In genomic region chr5:23419616-23420170, GRCm38 (mm10) we compare ENCODE assay signal across 9 mouse cellular contexts. TPM values are rescaled to one million over a fixed set of nuclear protein-coding genes. Genes with fewer than 3 reads are reported as not detected.
DNase-seq lines count a peak whose midpoint lies in the region; ATAC-seq and TF ChIP-seq lines count a peak whose summit lies in the region.
"Had no signal": no experiment of that assay in that cellular context is flagged by ENCODE, and none has a peak within 500 bp of the region (broad histone marks: within the 10 kb centered on the region; RNA-seq: fewer than 3 reads in every experiment).

No protein-coding gene starts in this region.

- H3K9me3 ChIP-seq in E14TG2a.4 (ENCODE audit: low read length) = no peaks in the 10 kb centered on the region
- H3K9me3 ChIP-seq in hindbrain, embryonic 11.5 days (ENCODE audit: control insufficient read depth, low read length) = no peaks in the 10 kb centered on the region

- intact Hi-C loops in heart, adult 2 months (cut with DNase I) = loop anchor here (5.0 kb wide), 2 partner anchors 53 to 238 kb away; no protein-coding TSS in a partner anchor
- intact Hi-C loops in heart, postnatal 25 days (cut with DNase I) = loop anchor here (1.0 to 10.0 kb wide), 4 partner anchors 11 to 235 kb away; no protein-coding TSS in a partner anchor

- 0 out of 2 replicates have a peak, but pooled peaks have one; percentile 5 for TF ChIP-seq POLR2A in heart, adult 2 months (IDR thresholded peaks at IDR 0.05; ENCODE audit: insufficient read depth, low read depth, low read length)
- no peak for TF ChIP-seq POLR2A in thymus, adult 2 months (IDR thresholded peaks at IDR 0.05; ENCODE audit: control insufficient read depth, extremely low read depth, insufficient read depth, low read length, poor library complexity)

- H3K79me2 ChIP-seq in heart, adult 2 months (replicated peaks; ENCODE audit: control insufficient read depth, insufficient read depth, low read length) = peaks cover 6% of the 10 kb centered on the region; the same call in 1 of the 2 replicates
- H3K79me2 ChIP-seq in macrophage (ENCODE audit: inconsistent target) = peaks cover 90% of the 10 kb centered on the region

- peak overlapping the region; percentile 69; the same call in 1 of the 2 replicates for H3K4me3 ChIP-seq in heart, adult 2 months
- peak overlapping the region; percentile 80; the same call in 1 of the 2 replicates for H3K4me3 ChIP-seq in E14TG2a.4 (replicated peaks; ENCODE audit: low read length)
- H3K4me3 ChIP-seq in hindbrain, embryonic 11.5 days (ENCODE audit: low read depth, low read length) = no peak overlapping the region
- H3K4me3 ChIP-seq in macrophage (ENCODE audit: inconsistent target) = no peak overlapping the region
- no peak overlapping the region for H3K4me3 ChIP-seq in thymus, adult 2 months (ENCODE audit: control insufficient read depth, insufficient read depth, low read length)

- H3K27ac ChIP-seq in heart, adult 2 months = peak overlapping the region; percentile 97
- no peak overlapping the region for H3K27ac ChIP-seq in hindbrain, embryonic 11.5 days (ENCODE audit: low read depth, low read length)
- peak overlapping the region; percentile 87; the same call in 1 of the 2 replicates for H3K27ac ChIP-seq in macrophage
- H3K27ac ChIP-seq in thymus, adult 2 months (ENCODE audit: control insufficient read depth, insufficient read depth, low read length) = no peak overlapping the region

- peak overlapping the region; percentile 37; the same call in 1 of the 2 replicates for H3K9ac ChIP-seq in heart, adult 2 months (ENCODE audit: low read depth, low read length)
- no peak overlapping the region for H3K9ac ChIP-seq in hindbrain, embryonic 11.5 days (ENCODE audit: low read depth, low read length)

- H3K27me3 ChIP-seq in heart, adult 2 months (ENCODE audit: control insufficient read depth, insufficient read depth, low read length) = no peaks in the 10 kb centered on the region
- no peaks in the 10 kb centered on the region for H3K27me3 ChIP-seq in E14TG2a.4 (ENCODE audit: insufficient read depth, low read length)
- H3K27me3 ChIP-seq in hindbrain, embryonic 11.5 days (ENCODE audit: control insufficient read depth, insufficient read depth, low read length) = no peaks in the 10 kb centered on the region
- no peaks in the 10 kb centered on the region for H3K27me3 ChIP-seq in thymus, adult 2 months (ENCODE audit: control insufficient read depth, insufficient read depth, low read length)

- peak in 1 of 2 experiments; percentile 9 for DNase-seq in heart, adult 2 months
- no peak for DNase-seq in heart, postnatal 25 days (ENCODE audit: low spot score)
- no peak for DNase-seq in hindbrain, embryonic 11.5 days (ENCODE audit: low spot score)
- no peak for DNase-seq in cerebellum, postnatal 25 days
- no peak for DNase-seq in cerebellum, adult 8-10 months
- no peak for DNase-seq in thymus, adult 2 months
- DNase-seq: cerebellum, adult 9-10 months had no signal

- WGBS in heart, adult 2 months = 18% methylated on average over 7 of the region's 7 CpGs
- 41% methylated on average over 7 of the region's 7 CpGs for WGBS in hindbrain, embryonic 11.5 days
- WGBS in macrophage (ENCODE audit: missing documents) = 75% methylated on average over 7 of the region's 7 CpGs
- WGBS in thymus, adult 2 months = 64% methylated on average over 7 of the region's 7 CpGs

- H3K4me1 ChIP-seq in heart, adult 2 months (ENCODE audit: control insufficient read depth, insufficient read depth, low read length) = peaks cover 22% of the 10 kb centered on the region
- peaks cover 75% of the 10 kb centered on the region for H3K4me1 ChIP-seq in E14TG2a.4 (replicated peaks; ENCODE audit: low read depth, low read length)
- peaks cover 5% of the 10 kb centered on the region for H3K4me1 ChIP-seq in hindbrain, embryonic 11.5 days (replicated peaks; ENCODE audit: control insufficient read depth, insufficient read depth, low read length)
- peaks cover 5% of the 10 kb centered on the region; the same call in 1 of the 2 replicates for H3K4me1 ChIP-seq in thymus, adult 2 months (replicated peaks; ENCODE audit: control insufficient read depth, insufficient read depth, low read length)

- H3K4me2 ChIP-seq in hindbrain, embryonic 11.5 days (replicated peaks; ENCODE audit: low read depth, low read length) = peak overlapping the region; percentile 74; the same call in 1 of the 2 replicates

- TF ChIP-seq EP300 in heart, adult 2 months (IDR thresholded peaks at IDR 0.05; ENCODE audit: insufficient read depth, low read depth, low read length) = no peak

- peaks cover 65% of the 10 kb centered on the region for H3K36me3 ChIP-seq in heart, adult 2 months (ENCODE audit: control insufficient read depth, insufficient read depth, low read length)
- H3K36me3 ChIP-seq in E14TG2a.4 (ENCODE audit: insufficient read depth, low read length) (peaks cover 29% of the 10 kb centered on the region), macrophage (ENCODE audit: inconsistent target) (peaks cover 9% of the 10 kb centered on the region; the same call in 1 of the 2 replicates)
- 0 out of 2 replicates have a peak, but pooled peaks cover 2% of the 10 kb centered on the region for H3K36me3 ChIP-seq in hindbrain, embryonic 11.5 days (ENCODE audit: control insufficient read depth, insufficient read depth, low read length)
- H3K36me3 ChIP-seq in thymus, adult 2 months (ENCODE audit: control insufficient read depth, insufficient read depth, low read length) = peaks cover 23% of the 10 kb centered on the region

- TF ChIP-seq CTCF in heart, adult 2 months (IDR thresholded peaks at IDR 0.05) = no peak
- no peak for TF ChIP-seq CTCF in E14TG2a.4 (conservative IDR thresholded peaks at IDR 0.05; ENCODE audit: low read length)
- no peak for TF ChIP-seq CTCF in thymus, adult 2 months (IDR thresholded peaks at IDR 0.05; ENCODE audit: borderline replicate concordance, control insufficient read depth, extremely low read depth, insufficient read depth, low read length, poor library complexity)

- no peak for ATAC-seq in hindbrain, embryonic 11.5 days (ENCODE audit: low FRiP score)

RNA-seq across cellular contexts. Expression of gene Kmt2e, which starts 14.5 kb away (rescaled TPM):
- 10 to 100 TPM; 38.1 to 48.5 TPM for total RNA-seq in heart, adult 2 months (2021)
- polyA plus RNA-seq in heart, adult 2 months (2012; rRNA removed) = 14.4 and 18.1 TPM in 2 replicates
- total RNA-seq in heart, postnatal 25 days (2021) = 10 to 100 TPM; 40.0 to 52.3 TPM
- 121 and 122 TPM in 2 replicates for polyA plus RNA-seq in hindbrain, embryonic 11.5 days (2014; fragmentation: Nextera tagmentation; extraction: Ambion mirVana)
- 100 to 1,000 TPM in 21 of 26 experiments, 10 to 100 TPM in 5; 56.8 to 218 (median 178) TPM for total RNA-seq in macrophage (2018; cell fraction: chromatin; rRNA removed)
- total RNA-seq in macrophage (2018; cell fraction: cytosol; rRNA removed) = 10 to 100 TPM; 17.8 to 56.3 (median 41.5) TPM
- 100 to 1,000 TPM in 12 of 26 experiments, 10 to 100 TPM in 14; 44.2 to 177 (median 97.6) TPM for total RNA-seq in macrophage (2018; cell fraction: nucleus; rRNA removed)
- 18.9 to 45.3 TPM (median 32.6 TPM) in 3 replicates for polyA plus RNA-seq in macrophage (2018)
- 37.0 and 40.7 TPM in 2 replicates for polyA plus RNA-seq in thymus, adult 2 months (2012; rRNA removed)

Comparison
In these comparisons a context has a peak if more than half of its experiments do, and no peak if none do; other contexts are left out.
1. H3K27ac ChIP-seq: peak in heart, adult 2 months (single experiment) and macrophage (single experiment); none in hindbrain, embryonic 11.5 days (single experiment) and thymus, adult 2 months (single experiment).
2. H3K4me3 ChIP-seq: peak in heart, adult 2 months (single experiment) and E14TG2a.4 (single experiment); none in hindbrain, embryonic 11.5 days (single experiment), macrophage (single experiment) and thymus, adult 2 months (single experiment).